Mouse (Mus musculus) kidney, adult 11 months (tissue): ENCODE results near the gene Zfp790.
"Not testable (repeated sequence)": the region's sequence is repeated elsewhere in the genome, so short reads cannot be mapped to it uniquely, and the experiment has no call there.

Experiments
- DNase-seq: peaks from one replicate; pipeline ENCODE4 v3.0.0; 2022

Gene Zfp790

DNA sequence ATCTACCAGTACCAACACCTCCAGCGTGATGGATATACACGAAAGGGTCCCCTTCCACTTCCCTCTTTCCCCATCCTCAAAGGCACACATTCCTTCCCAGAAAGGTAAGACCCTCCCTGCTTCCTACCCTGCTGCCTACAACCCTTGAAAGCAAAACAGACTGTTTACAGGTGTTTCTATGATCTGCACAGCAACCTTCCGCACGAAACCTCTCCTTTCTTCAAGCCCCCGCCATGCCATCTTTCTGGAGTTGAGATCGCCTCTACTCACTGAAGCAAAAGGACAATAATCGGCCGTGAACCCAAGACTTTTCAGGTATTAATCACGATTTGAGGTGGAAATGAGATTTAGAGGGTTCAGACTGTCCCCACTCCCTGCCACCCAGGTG is 36.9 kb downstream of the Zfp790 start:
- no peak for DNase-seq

DNA sequence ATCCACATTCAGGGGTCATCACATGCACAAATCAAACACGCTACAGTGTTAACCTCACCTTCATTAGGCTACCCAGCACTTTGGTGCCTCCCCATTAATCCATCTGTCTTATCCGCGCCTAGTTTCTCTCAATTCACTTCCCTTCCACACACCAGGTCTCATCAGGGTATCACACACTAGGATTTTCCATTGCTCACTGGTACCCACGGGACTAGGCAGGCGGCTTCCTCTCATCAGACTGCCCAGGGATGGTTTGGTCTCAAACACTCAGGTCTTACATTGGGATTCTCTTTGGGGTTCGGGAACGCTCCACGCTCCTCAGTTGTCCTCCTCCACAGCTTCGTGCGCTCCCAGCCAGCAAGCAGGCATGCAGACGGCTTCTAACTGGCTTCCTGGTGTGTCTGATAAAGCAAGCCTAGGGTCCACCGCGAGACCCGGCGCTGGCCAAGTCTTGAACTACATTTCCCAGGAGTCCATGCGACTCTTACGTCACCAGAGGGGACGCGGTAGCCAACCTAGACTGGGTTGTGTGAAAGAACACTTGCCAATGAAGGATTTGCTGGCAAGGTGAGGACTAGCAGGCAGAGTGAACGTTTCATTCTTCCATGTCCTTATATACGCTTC is 37.4 kb downstream of the Zfp790 start, which contains the start of gene Zfp940:
TSS of gene Zfp940 (minus strand) at position 451 of the 624 bp plus-strand sequence.
- DNase-seq = peak; percentile 80

DNA sequence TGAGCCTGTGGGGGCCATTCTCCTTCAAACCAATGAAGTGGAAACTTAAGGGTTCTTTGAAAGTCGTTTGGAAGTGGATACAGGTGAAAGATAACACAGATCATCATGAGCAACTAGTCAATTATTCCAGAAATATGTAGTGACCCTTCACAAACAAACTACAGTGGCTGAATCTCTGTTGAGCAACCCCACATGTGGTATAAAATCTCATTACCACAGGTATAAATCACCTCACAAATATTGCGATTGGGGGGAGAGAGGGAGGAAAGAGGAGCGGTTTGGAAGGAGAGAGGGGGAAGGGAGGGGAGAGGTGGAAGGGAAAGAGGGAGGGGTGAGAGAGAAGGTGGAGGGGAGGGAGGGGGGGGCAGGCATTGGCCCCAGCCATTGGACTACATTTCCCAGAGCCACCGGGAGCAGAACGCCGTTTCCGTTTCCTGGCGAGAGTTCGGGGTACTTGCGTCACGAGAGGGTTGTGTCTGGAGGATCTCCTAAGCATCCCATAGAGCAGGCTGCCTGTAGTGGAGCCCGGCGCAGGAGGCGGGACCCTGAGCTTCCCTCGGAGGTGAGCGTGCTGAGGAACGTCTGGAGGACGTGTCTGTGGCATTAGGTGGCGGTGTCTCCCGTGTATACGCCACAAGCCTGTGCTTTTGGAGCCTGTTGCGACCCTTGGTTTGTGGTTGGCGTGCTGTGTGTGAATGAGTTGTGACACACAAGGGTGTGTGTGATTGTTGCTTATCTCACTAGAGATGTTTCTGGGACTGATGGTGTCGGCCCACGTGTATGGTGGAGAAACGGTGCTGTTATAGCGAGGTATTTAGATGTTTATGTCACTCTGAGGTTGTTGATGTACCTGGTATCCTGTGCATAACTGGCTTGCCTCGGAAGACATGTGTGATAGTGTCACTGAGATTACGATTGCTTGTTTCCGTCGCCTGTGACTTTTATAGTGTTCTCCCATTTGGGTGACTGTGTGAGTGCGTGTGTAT is 43.9 kb downstream of the Zfp790 start, which contains the start of gene Zfp420:
TSS of gene Zfp420 (plus strand) at position 448 of the 986 bp plus-strand sequence.
- DNase-seq = peak; percentile 89

DNA sequence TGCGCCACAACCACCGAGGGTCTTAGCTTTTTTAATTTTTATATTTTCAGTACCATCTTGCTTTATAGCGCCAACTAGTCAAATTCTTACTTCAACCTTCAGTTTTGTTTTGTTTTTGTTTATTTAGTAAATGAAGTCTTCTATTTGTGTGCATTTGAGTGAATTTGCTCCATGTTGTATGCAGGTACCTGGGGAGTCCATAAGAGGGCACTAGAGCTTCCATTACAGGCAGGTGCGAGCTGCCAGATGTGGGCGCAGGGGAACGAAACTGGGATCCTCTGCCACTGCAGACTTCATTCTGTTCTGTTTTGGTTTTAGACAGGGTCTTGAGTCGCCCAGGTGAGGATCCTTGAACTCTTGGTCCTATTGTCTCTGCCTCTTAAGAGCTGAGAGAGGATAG is 45.7 kb downstream of the Zfp790 start:
- no peak for DNase-seq

DNA sequence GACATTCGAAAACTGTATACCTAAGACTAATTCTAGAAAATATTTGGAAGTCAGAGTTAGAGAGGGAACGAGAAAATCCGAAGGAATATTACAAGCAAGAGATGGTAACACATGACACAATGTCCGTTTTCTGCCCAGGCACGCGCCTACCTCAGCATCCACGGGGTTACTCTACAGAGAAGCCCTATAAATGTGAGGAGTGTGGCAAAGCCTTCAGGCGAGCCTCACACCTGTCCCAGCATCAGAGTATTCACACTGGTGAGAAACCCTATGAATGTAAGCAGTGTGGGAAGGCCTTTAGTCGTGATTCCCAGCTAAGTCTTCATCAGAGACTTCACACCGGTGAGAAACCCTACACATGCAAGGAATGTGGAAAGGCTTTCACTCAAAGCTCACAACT is 58.3 kb downstream of the Zfp790 start:
- no peak for DNase-seq

DNA sequence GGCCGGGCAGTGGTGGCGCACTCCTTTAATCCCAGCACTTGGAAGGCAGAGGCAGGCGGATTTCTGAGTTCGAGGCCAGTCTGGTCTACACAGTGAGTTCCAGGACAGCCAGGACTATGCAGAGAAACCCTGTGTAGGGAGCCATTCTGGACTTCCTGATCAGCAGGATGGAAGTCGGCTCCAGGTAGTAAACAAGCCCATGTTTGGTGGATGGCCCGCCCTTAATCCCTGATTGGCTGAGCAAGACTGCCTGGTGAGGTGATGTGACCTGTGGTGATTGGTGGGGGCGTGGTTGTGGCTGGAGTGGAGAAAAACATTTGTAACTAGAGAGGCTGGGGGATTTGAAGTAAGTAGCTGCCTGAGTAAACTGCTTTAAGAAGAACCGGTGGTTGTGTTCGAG is 61.6 kb downstream of the Zfp790 start:
- not testable (repeated sequence) for DNase-seq

DNA sequence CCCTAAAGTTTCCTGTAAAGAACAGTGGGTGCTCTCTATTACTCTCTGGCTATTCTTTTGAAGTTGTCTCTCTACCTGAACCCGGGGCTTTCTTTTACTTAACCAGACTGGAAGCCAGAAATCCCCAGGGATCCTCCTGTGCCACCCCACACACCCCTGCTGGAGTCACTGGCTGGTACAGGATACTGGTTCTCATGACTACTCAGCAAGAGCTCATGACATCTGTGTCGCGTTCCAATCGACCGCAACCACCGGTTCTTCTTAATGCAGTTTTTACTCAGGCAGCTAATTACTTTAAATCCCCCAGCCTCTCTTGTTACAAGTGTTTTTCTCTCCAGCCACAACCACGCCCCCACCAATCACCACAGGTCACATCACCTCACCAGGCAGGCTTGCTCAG is 64.1 kb downstream of the Zfp790 start:
- DNase-seq = no peak
